Mouse (Mus musculus) limb, embryonic 12.5 days (tissue): ENCODE measurements around the gene Man1b1. TPM values are rescaled to one million over a fixed set of nuclear protein-coding genes. Genes with fewer than 3 reads are reported as not detected.
A peak's percentile ranks its signal among the peaks of the same experiment; 100 is the strongest.

Experiments
- ATAC-seq: fragments of 200-750 bp; cut with Nextera tagmentation; 2 replicates; pipeline ENCODE4 v1.8.0; 2017; ENCODE audit warnings: low read depth, moderate TSS enrichment; ENCODE audit not compliant: insufficient number of reproducible peaks, insufficient read depth, low FRiP score, low TSS enrichment
- H3K27ac ChIP-seq: fragments of 300-500 bp; sonication (generic); 2 replicates; pipeline ENCODE4 v1.5.1; 2016; ENCODE audit warnings: mild to moderate bottlenecking, moderate library complexity
- H3K27me3 ChIP-seq: fragments of 300-500 bp; sonication (generic); 2 replicates; pipeline ENCODE4 v1.6.1; 2016; ENCODE audit warnings: mild to moderate bottlenecking, moderate library complexity
- H3K36me3 ChIP-seq: fragments of 300-500 bp; sonication (generic); 2 replicates; pipeline ENCODE4 v1.6.1; 2016; ENCODE audit warnings: mild to moderate bottlenecking, moderate library complexity
- H3K4me1 ChIP-seq: fragments of 300-500 bp; sonication (generic); replicated peaks from 2 replicates; pipeline ENCODE4 v1.6.1; 2016
- H3K4me2 ChIP-seq: fragments of 300-500 bp; sonication (generic); 2 replicates; pipeline ENCODE4 v1.6.1; 2016; ENCODE audit warnings: mild to moderate bottlenecking, moderate library complexity
- H3K4me3 ChIP-seq: fragments of 300-500 bp; sonication (generic); replicated peaks from 2 replicates; pipeline ENCODE4 v1.5.1; 2016; ENCODE audit warnings: mild to moderate bottlenecking
- H3K9ac ChIP-seq: fragments of 300-500 bp; sonication (generic); replicated peaks from 2 replicates; pipeline ENCODE4 v1.6.1; 2016; ENCODE audit warnings: mild to moderate bottlenecking, moderate library complexity
- H3K9me3 ChIP-seq: fragments of 300-500 bp; sonication (generic); 2 replicates; pipeline ENCODE4 v1.6.1; 2016; ENCODE audit warnings: mild to moderate bottlenecking, moderate library complexity
- WGBS: fragments of 180-500 bp; shearing (Covaris S2); methylation state at CpG from one replicate; pipeline ENCODE4 v1.1.7; 2016; 5-methylcytosine and 5-hydroxymethylcytosine counted together
- polyA plus RNA-seq: library from polyadenylated mRNA; unstranded; fragments of >200 nt; fragmentation: Nextera tagmentation; extraction: Ambion mirVana; gene quantifications from 2 replicates; pipeline ENCODE4 v1.2.1, GENCODE M21; 2016

Gene Man1b1
- polyA plus RNA-seq, 1 experiment from 2014 or later = 58.9 TPM

GRCm38 (mm10) chr2:25395721-25396596 lies 63.8 kb downstream of the Man1b1 start, which contains the start of gene Entpd2:
TSS of gene Entpd2 (plus strand) at chr2:25395874.
- Histone ChIP-seq H3K27me3 (peaks cover 88% of the 10 kb centered on the region), H3K9me3 (no peaks in the 10 kb centered on the region), H3K36me3 (no peaks in the 10 kb centered on the region), H3K27ac (no peak within 1 kb of the TSS), H3K4me1 (peaks cover 16% of the 10 kb centered on the region), H3K4me3 (peak within 1 kb of the TSS; percentile 34), H3K9ac (no peak within 1 kb of the TSS; the same call in 1 of the 2 replicates), H3K4me2 (peak within 1 kb of the TSS; percentile 59)
- 2% methylated on average over 57 of the region's 57 CpGs for WGBS
- ATAC-seq = no peak

GRCm38 (mm10) chr2:25396597-25396983 lies 64.5 kb downstream of the Man1b1 start:
- Histone ChIP-seq H3K4me2 (peak overlapping the region; percentile 59; the same call in 1 of the 2 replicates), H3K9ac (no peak overlapping the region), H3K27ac (no peak overlapping the region), H3K4me3 (no peak overlapping the region), H3K4me1 (peaks cover 16% of the 10 kb centered on the region), H3K9me3 (no peaks in the 10 kb centered on the region), H3K36me3 (no peaks in the 10 kb centered on the region), H3K27me3 (peaks cover 92% of the 10 kb centered on the region)
- no peak for ATAC-seq
- 33% methylated on average over 3 of the region's 3 CpGs for WGBS

GRCm38 (mm10) chr2:25397010-25397409 lies 64.9 kb downstream of the Man1b1 start:
- no peaks in the 10 kb centered on the region for H3K9me3 ChIP-seq
- no peak overlapping the region for H3K4me3 ChIP-seq
- peaks cover 16% of the 10 kb centered on the region for H3K4me1 ChIP-seq
- no peaks in the 10 kb centered on the region for H3K36me3 ChIP-seq
- ATAC-seq = no peak
- no peak overlapping the region for H3K27ac ChIP-seq
- H3K27me3 ChIP-seq = peaks cover 92% of the 10 kb centered on the region
- WGBS = 52% methylated on average over 1 of the region's 1 CpGs
- H3K9ac ChIP-seq = no peak overlapping the region
- no peak overlapping the region for H3K4me2 ChIP-seq

- no peak overlapping the region for H3K27ac ChIP-seq
- H3K4me2 ChIP-seq = no peak overlapping the region
- peaks cover 98% of the 10 kb centered on the region for H3K27me3 ChIP-seq
- H3K36me3 ChIP-seq = no peaks in the 10 kb centered on the region
- H3K9me3 ChIP-seq = no peaks in the 10 kb centered on the region
- no peak overlapping the region for H3K9ac ChIP-seq
- no peak for ATAC-seq
- H3K4me3 ChIP-seq = no peak overlapping the region
- 92% methylated on average over 7 of the region's 7 CpGs for WGBS
- peaks cover 17% of the 10 kb centered on the region for H3K4me1 ChIP-seq
Measured at GRCm38 (mm10) chr2:25398065-25398464, 65.9 kb downstream of the Man1b1 start.

- Histone ChIP-seq H3K4me3 (no peak within 1 kb of the TSS), H3K9ac (no peak within 1 kb of the TSS), H3K4me1 (peaks cover 22% of the 10 kb centered on the region), H3K36me3 (no peaks in the 10 kb centered on the region), H3K9me3 (no peaks in the 10 kb centered on the region), H3K4me2 (no peak within 1 kb of the TSS), H3K27ac (no peak within 1 kb of the TSS), H3K27me3 (peaks cover 100% of the 10 kb centered on the region)
- WGBS = 57% methylated on average over 8 of the region's 8 CpGs
- no peak for ATAC-seq
Measured at GRCm38 (mm10) chr2:25399051-25399450, 66.9 kb downstream of the Man1b1 start, which contains the start of gene Npdc1. TSS of gene Npdc1 (plus strand) at chr2:25399351.

GRCm38 (mm10) chr2:25400291-25400690 lies 68.2 kb downstream of the Man1b1 start:
- Histone ChIP-seq H3K4me1 (peaks cover 19% of the 10 kb centered on the region), H3K27me3 (peaks cover 99% of the 10 kb centered on the region), H3K27ac (no peak overlapping the region), H3K4me2 (no peak overlapping the region), H3K4me3 (no peak overlapping the region), H3K9ac (no peak overlapping the region), H3K9me3 (no peaks in the 10 kb centered on the region), H3K36me3 (no peaks in the 10 kb centered on the region)
- 22% methylated on average over 16 of the region's 16 CpGs for WGBS
- ATAC-seq = no peak

GRCm38 (mm10) chr2:25400764-25401163 lies 68.6 kb downstream of the Man1b1 start:
- Histone ChIP-seq H3K9me3 (no peaks in the 10 kb centered on the region), H3K4me3 (no peak overlapping the region), H3K9ac (no peak overlapping the region), H3K27me3 (peaks cover 99% of the 10 kb centered on the region), H3K27ac (no peak overlapping the region), H3K36me3 (no peaks in the 10 kb centered on the region), H3K4me2 (no peak overlapping the region), H3K4me1 (peaks cover 15% of the 10 kb centered on the region)
- 2% methylated on average over 17 of the region's 17 CpGs for WGBS
- no peak for ATAC-seq

Other genes starting within 250 kb of the Man1b1 start
- 0.13 TPM in 1 of 2 replicates, not detected in the other for gene Noxa1, start 237.2 kb upstream of the Man1b1 start, polyA plus RNA-seq
- gene Nrarp, start 151.6 kb upstream of the Man1b1 start, polyA plus RNA-seq = 20.6 and 23.1 TPM in 2 replicates
- 2.9 and 3.2 TPM in 2 replicates for gene Tor4a, start 135.5 kb upstream of the Man1b1 start, polyA plus RNA-seq
- gene Nelfb, start 120.8 kb upstream of the Man1b1 start, polyA plus RNA-seq = 118 and 121 TPM in 2 replicates
- not detected in 2 replicates for gene Stpg3, start 117.7 kb upstream of the Man1b1 start, polyA plus RNA-seq
- not detected in 2 replicates for gene Fam166a, start 113.6 kb upstream of the Man1b1 start, polyA plus RNA-seq
- gene Tubb4b, start 107.6 kb upstream of the Man1b1 start, polyA plus RNA-seq = 481 and 489 TPM in 2 replicates
- gene Slc34a3, start 98.0 kb upstream of the Man1b1 start, polyA plus RNA-seq = not detected in 2 replicates
- not detected in 2 replicates for gene Rnf224, start 95.6 kb upstream of the Man1b1 start, polyA plus RNA-seq
- 6.5 and 7.2 TPM in 2 replicates for gene Rnf208, start 90.1 kb upstream of the Man1b1 start, polyA plus RNA-seq
- gene Cysrt1, start 89.9 kb upstream of the Man1b1 start, polyA plus RNA-seq = 0.26 TPM in 1 of 2 replicates, not detected in the other
- gene AL732309.1, start 85.5 kb upstream of the Man1b1 start, polyA plus RNA-seq = 5.5 and 5.7 TPM in 2 replicates
- 20.5 and 20.7 TPM in 2 replicates for gene Tmem203, start 76.9 kb upstream of the Man1b1 start, polyA plus RNA-seq
- gene Tprn, start 69.7 kb upstream of the Man1b1 start, polyA plus RNA-seq = 8.7 TPM in 2 replicates
- 217 and 218 TPM in 2 replicates for gene Ssna1, start 59.9 kb upstream of the Man1b1 start, polyA plus RNA-seq
- 141 and 151 TPM in 2 replicates for gene Anapc2, start 59.9 kb upstream of the Man1b1 start, polyA plus RNA-seq
- gene Tmem210, start 44.2 kb upstream of the Man1b1 start, polyA plus RNA-seq = not detected in 2 replicates
- not detected in 2 replicates for gene Lrrc26, start 42.4 kb upstream of the Man1b1 start, polyA plus RNA-seq
- 0.19 and 0.93 TPM in 2 replicates for gene Grin1, start 13.2 kb upstream of the Man1b1 start, polyA plus RNA-seq
- gene Dpp7, start 24.0 kb downstream of the Man1b1 start, polyA plus RNA-seq = 19.7 and 21.8 TPM in 2 replicates
- gene Uap1l1, start 33.3 kb downstream of the Man1b1 start, polyA plus RNA-seq = 7.2 and 7.8 TPM in 2 replicates
- 63.4 and 69.0 TPM in 2 replicates for gene Sapcd2, start 40.0 kb downstream of the Man1b1 start, polyA plus RNA-seq
- gene Entpd2, start 63.5 kb downstream of the Man1b1 start, polyA plus RNA-seq = 0.15 and 0.31 TPM in 2 replicates
- 10.9 and 12.6 TPM in 2 replicates for gene Npdc1, start 67.0 kb downstream of the Man1b1 start, polyA plus RNA-seq
- not detected in 2 replicates for gene Fut7, start 90.9 kb downstream of the Man1b1 start, polyA plus RNA-seq
- gene Abca2, start 96.4 kb downstream of the Man1b1 start, polyA plus RNA-seq = 3.5 and 5.3 TPM in 2 replicates
- gene Clic3, start 124.5 kb downstream of the Man1b1 start, polyA plus RNA-seq = 0.68 and 1.0 TPM in 2 replicates
- 23.2 and 23.6 TPM in 2 replicates for gene Paxx, start 128.8 kb downstream of the Man1b1 start, polyA plus RNA-seq
- gene Ptgds, start 137.7 kb downstream of the Man1b1 start, polyA plus RNA-seq = 0.35 and 0.50 TPM in 2 replicates
- gene Lcn12, start 161.6 kb downstream of the Man1b1 start, polyA plus RNA-seq = not detected in 2 replicates
- 68.4 and 76.8 TPM in 2 replicates for gene Fbxw5, start 168.4 kb downstream of the Man1b1 start, polyA plus RNA-seq
- gene C8g, start 169.4 kb downstream of the Man1b1 start, polyA plus RNA-seq = 4.0 and 6.1 TPM in 2 replicates
- gene Traf2, start 214.6 kb downstream of the Man1b1 start, polyA plus RNA-seq = 36.9 and 39.2 TPM in 2 replicates
- 320 and 329 TPM in 2 replicates for gene Edf1, start 225.5 kb downstream of the Man1b1 start, polyA plus RNA-seq
- 2.3 and 3.0 TPM in 2 replicates for gene Mamdc4, start 242.5 kb downstream of the Man1b1 start, polyA plus RNA-seq
- gene Phpt1, start 242.9 kb downstream of the Man1b1 start, polyA plus RNA-seq = 183 and 184 TPM in 2 replicates
- gene Ajm1, start 249.4 kb downstream of the Man1b1 start, polyA plus RNA-seq = 0.08 and 0.23 TPM in 2 replicates